Mouse (Mus musculus) spleen, adult 18-20 months (tissue): ENCODE data around the gene Slc25a25.
A peak's percentile ranks its signal among the peaks of the same experiment; 100 is the strongest.

Experiments used
- DNase-seq, 2 experiments: peaks; one replicate each; pipeline ENCODE4 v3.0.0; 2022; ENCODE audit warnings: mixed read lengths in 2 of 2

Slc25a25 gene

GRCm38 (mm10) chr2:32395946-32396621 lies 55.2 kb downstream of the Slc25a25 start:
- DNase-seq: peak; percentile 76 to 80

- DNase-seq: peak; percentile 86 to 96
Measured at GRCm38 (mm10) chr2:32395484-32395945, 55.7 kb downstream of the Slc25a25 start, which contains the start of gene Ptges2. Gene Ptges2, plus strand, starts transcription at chr2:32395896.

GRCm38 (mm10) chr2:32394973-32395372 lies 56.3 kb downstream of the Slc25a25 start:
- DNase-seq: peak in 1 of 2 experiments; percentile 32

- DNase-seq: no peak
Measured at GRCm38 (mm10) chr2:32392063-32392462, 59.2 kb downstream of the Slc25a25 start.

GRCm38 (mm10) chr2:32390871-32391270 lies 60.4 kb downstream of the Slc25a25 start:
- no peak for DNase-seq

GRCm38 (mm10) chr2:32389157-32389556 lies 62.1 kb downstream of the Slc25a25 start:
- no peak for DNase-seq

- no peak for DNase-seq
Measured at GRCm38 (mm10) chr2:32387706-32388490, 63.3 kb downstream of the Slc25a25 start, which contains the start of gene Lcn2. Gene Lcn2, minus strand, starts transcription at chr2:32388252.

GRCm38 (mm10) chr2:32382689-32383088 lies 68.6 kb downstream of the Slc25a25 start:
- DNase-seq: no peak

GRCm38 (mm10) chr2:32381775-32382223 lies 69.4 kb downstream of the Slc25a25 start, which contains the start of gene 1110008P14Rik:
Gene 1110008P14Rik, minus strand, starts transcription at chr2:32381938.
- DNase-seq: peak; percentile 95 to 99

GRCm38 (mm10) chr2:32381141-32381774 lies 70.0 kb downstream of the Slc25a25 start:
- no peak for DNase-seq

GRCm38 (mm10) chr2:32380001-32380500 lies 71.2 kb downstream of the Slc25a25 start:
- DNase-seq: no peak

- DNase-seq: no peak
Measured at GRCm38 (mm10) chr2:32376963-32377362, 74.3 kb downstream of the Slc25a25 start.

- no peak for DNase-seq
Measured at GRCm38 (mm10) chr2:32375317-32375940, 75.8 kb downstream of the Slc25a25 start.

- DNase-seq: no peak
Measured at GRCm38 (mm10) chr2:32374191-32374590, 77.1 kb downstream of the Slc25a25 start.

- DNase-seq: no peak
Measured at GRCm38 (mm10) chr2:32367315-32367714, 83.9 kb downstream of the Slc25a25 start.
